Mouse (Mus musculus) liver, embryonic 14.5 days (tissue): ENCODE data around the gene Bcas1. TPM values are rescaled to one million over a fixed set of nuclear protein-coding genes. Genes with fewer than 3 reads are reported as not detected.

Source experiments
- ATAC-seq: fragments of 200-750 bp; cut with Nextera tagmentation; 2 replicates; pipeline ENCODE4 v1.8.0; 2017; ENCODE audit warnings: moderate number of reproducible peaks, mild to moderate bottlenecking, moderate library complexity; ENCODE audit not compliant: insufficient read depth
- DNase-seq, 3 experiments: peaks; one replicate each; pipeline ENCODE4 v3.0.0-alpha.2; 2012 to 2013; ENCODE audit warnings: low read depth in 3 of 3, low spot score in 3 of 3
- H3K27ac ChIP-seq: fragments of 300-500 bp; sonication (generic); 2 replicates; pipeline ENCODE4 v1.5.1; 2014; ENCODE audit warnings: moderate library complexity, mild to moderate bottlenecking, control low read depth, inconsistent platforms
- H3K27me3 ChIP-seq: fragments of 300-500 bp; sonication (generic); 2 replicates; pipeline ENCODE4 v1.6.1; 2014; ENCODE audit warnings: mild to moderate bottlenecking, low read length, moderate library complexity; ENCODE audit not compliant: control insufficient read depth, insufficient read depth
- H3K36me3 ChIP-seq: fragments of 300-500 bp; sonication (generic); replicated peaks from 2 replicates; pipeline ENCODE4 v1.6.1; 2014; ENCODE audit warnings: low read depth; ENCODE audit not compliant: control insufficient read depth, insufficient read depth
- H3K4me1 ChIP-seq, 2 experiments: fragments of 200-500 bp in 1 of 2; fragments of 300-500 bp in 1 of 2; sonication (generic) in 1 of 2; replicated peaks; 2 replicates each; pipeline ENCODE4 v1.6.1; 2012 to 2014; ENCODE audit warnings: antibody characterized with exemption in 1 of 2, inconsistent platforms in 1 of 2, low read length in 1 of 2; ENCODE audit not compliant: control insufficient read depth in 2 of 2, insufficient read depth in 2 of 2
- H3K4me2 ChIP-seq: fragments of 300-500 bp; sonication (generic); 2 replicates; pipeline ENCODE4 v1.6.1; 2014; ENCODE audit warnings: low read depth, mild to moderate bottlenecking, control low read depth, moderate library complexity
- H3K4me3 ChIP-seq, 2 experiments: fragments of 200-500 bp in 1 of 2; fragments of 300-500 bp in 1 of 2; sonication (generic) in 1 of 2; 2 replicates each; pipeline ENCODE4 v1.5.1; 2012 to 2014; ENCODE audit warnings: low read depth in 2 of 2, low read length in 2 of 2, mild to moderate bottlenecking in 2 of 2, control low read depth in 1 of 2, inconsistent platforms in 1 of 2, moderate library complexity in 1 of 2; ENCODE audit not compliant: insufficient read depth in 1 of 2
- H3K9ac ChIP-seq: fragments of 300-500 bp; sonication (generic); replicated peaks from 2 replicates; pipeline ENCODE4 v1.6.1; 2014; ENCODE audit warnings: mild to moderate bottlenecking, control low read depth, moderate library complexity
- H3K9me3 ChIP-seq: fragments of 300-500 bp; sonication (generic); 2 replicates; pipeline ENCODE4 v1.6.1; 2016; ENCODE audit warnings: low read length, mixed read lengths; ENCODE audit not compliant: control insufficient read depth
- CTCF ChIP-seq: IDR thresholded peaks from 2 replicates; pipeline ENCODE4 v1.5.1; 2016; ENCODE audit warnings: antibody characterized with exemption, low read depth, control low read depth
- EP300 ChIP-seq: IDR thresholded peaks from 2 replicates; pipeline ENCODE4 v1.6.1; 2016; ENCODE audit warnings: antibody characterized with exemption, low read depth
- WGBS: fragments of 180-500 bp; shearing (Covaris S2); extraction: QIAGEN DNeasy Blood & Tissue Kit; methylation state at CpG from one replicate; pipeline ENCODE4 v1.1.7; 2014; ENCODE audit not compliant: insufficient replicate concordance; 5-methylcytosine and 5-hydroxymethylcytosine counted together
- polyA plus RNA-seq, 2 experiments: library from polyadenylated mRNA; depleted of rRNA in 1 of 2; stranded (reverse) in 1 of 2; unstranded in 1 of 2; fragments of >200 nt; fragmentation: Nextera tagmentation in 1 of 2; extraction: Ambion mirVana in 1 of 2; gene quantifications; 2 replicates each; pipeline versions ENCODE4 v1.2.1 to v1.2.3; 2012 to 2014

Bcas1 gene
- polyA plus RNA-seq, 2 experiments = 3.9 to 5.7 TPM

DNA sequence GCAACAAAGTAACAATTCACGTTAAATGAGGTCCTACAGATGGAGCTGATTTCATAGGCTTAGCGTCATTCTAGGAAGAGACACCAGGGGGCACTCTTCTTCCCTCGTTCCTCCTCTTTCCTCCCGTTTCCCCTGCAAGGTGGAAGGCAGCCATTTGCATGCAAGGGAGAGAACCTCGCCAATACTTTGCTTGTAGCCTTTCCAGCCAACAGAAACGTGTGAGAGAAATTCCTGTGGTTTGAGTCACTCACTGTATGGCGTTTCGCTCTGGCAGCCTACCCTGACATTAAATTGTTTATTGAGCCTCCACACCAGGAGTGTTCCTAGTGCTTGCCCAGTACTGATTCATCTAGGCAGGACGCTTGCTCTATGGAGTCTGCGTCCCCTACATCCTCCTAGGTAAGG is 72.7 kb downstream of the Bcas1 start:
- ATAC-seq (no peak), DNase-seq (no peak)
- Histone ChIP-seq H3K36me3 (no peaks in the 10 kb centered on the region), H3K4me3 (no peak overlapping the region), H3K9me3 (peaks cover 6% of the 10 kb centered on the region), H3K4me1 (0 out of 4 replicates have a peak, but pooled peaks cover 0 to 2% of the 10 kb centered on the region in 2 experiments), H3K27me3 (no peaks in the 10 kb centered on the region), H3K27ac (no peak overlapping the region), H3K4me2 (no peak overlapping the region; the same call in 1 of the 2 replicates), H3K9ac (no peak overlapping the region)
- WGBS = 9% methylated on average over 10 of the region's 10 CpGs
- TF ChIP-seq CTCF = peak; percentile 73
- TF ChIP-seq EP300 = no peak

DNA sequence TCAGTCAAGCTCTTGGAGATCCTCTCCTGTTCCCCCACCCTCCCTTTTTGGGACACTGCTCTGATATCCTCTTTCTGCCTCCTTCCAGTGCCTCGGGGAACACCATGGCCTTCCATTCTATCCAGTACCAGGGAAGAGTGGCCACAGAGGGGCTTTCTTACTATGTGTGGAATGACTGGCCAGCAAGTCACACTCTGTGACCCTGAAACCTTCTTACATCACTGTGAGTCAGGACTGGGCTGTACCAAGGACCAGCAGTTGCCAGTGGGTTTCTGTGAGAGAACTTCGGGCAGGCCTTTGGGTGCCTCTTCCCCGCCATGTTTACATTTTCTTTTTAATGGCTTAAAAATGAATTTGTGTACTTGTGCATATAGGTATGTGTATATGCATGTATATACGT is 75.4 kb downstream of the Bcas1 start:
- Histone ChIP-seq H3K4me2 (no peak overlapping the region), H3K27me3 (no peaks in the 10 kb centered on the region), H3K4me3 (no peak overlapping the region), H3K4me1 (0 out of 4 replicates have a peak, but pooled peaks cover 0 to 2% of the 10 kb centered on the region in 2 experiments), H3K27ac (no peak overlapping the region), H3K9ac (no peak overlapping the region), H3K9me3 (no peaks in the 10 kb centered on the region), H3K36me3 (no peaks in the 10 kb centered on the region)
- no peak for TF ChIP-seq CTCF
- no peak for TF ChIP-seq EP300
- 73% methylated on average over 4 of the region's 4 CpGs for WGBS
- no peak for DNase-seq
- no peak for ATAC-seq

- H3K27ac ChIP-seq = no peak overlapping the region
Observed at GRCm38 (mm10) chr2:170351847-170352246, 75.8 kb downstream of the Bcas1 start.

DNA sequence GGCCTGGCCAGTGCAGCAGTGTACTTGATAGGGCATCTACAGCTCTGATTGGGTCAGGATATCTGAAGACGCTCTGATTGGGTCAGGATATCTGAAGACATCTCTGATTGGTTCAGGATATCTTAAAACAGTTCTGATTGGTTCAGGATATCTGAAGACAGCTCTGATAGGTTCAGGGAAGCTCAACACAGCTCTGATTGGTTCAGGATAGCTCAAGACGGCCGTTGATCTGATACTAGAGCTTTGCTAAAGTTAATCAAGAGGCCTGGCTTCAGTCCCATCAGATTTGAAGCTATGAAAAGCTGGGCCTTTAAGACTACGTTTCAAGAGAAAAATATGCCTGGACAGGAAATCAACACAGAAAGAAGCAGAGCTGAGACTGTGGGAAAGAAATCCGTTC is 77.9 kb downstream of the Bcas1 start:
- H3K9ac ChIP-seq = no peak overlapping the region
- no peak for DNase-seq
- H3K9me3 ChIP-seq = no peaks in the 10 kb centered on the region
- H3K4me3 ChIP-seq = no peak overlapping the region
- H3K4me2 ChIP-seq = no peak overlapping the region
- no peak for TF ChIP-seq CTCF
- no peak for TF ChIP-seq EP300
- ATAC-seq = no peak
- WGBS = 60% methylated on average over 5 of the region's 5 CpGs
- H3K4me1 ChIP-seq = peaks cover 0 to 5% of the 10 kb centered on the region in 2 experiments; a peak in 2 of 4 replicates
- no peak overlapping the region for H3K27ac ChIP-seq
- H3K36me3 ChIP-seq = no peaks in the 10 kb centered on the region
- no peaks in the 10 kb centered on the region for H3K27me3 ChIP-seq

More at GRCm38 (mm10) chr2:170351847-170352246, 75.8 kb downstream of the Bcas1 start:
- Histone ChIP-seq H3K36me3 (no peaks in the 10 kb centered on the region), H3K4me2 (no peak overlapping the region), H3K4me1 (0 out of 4 replicates have a peak, but pooled peaks cover 0 to 2% of the 10 kb centered on the region in 2 experiments), H3K9me3 (no peaks in the 10 kb centered on the region), H3K9ac (no peak overlapping the region), H3K27me3 (no peaks in the 10 kb centered on the region), H3K4me3 (no peak overlapping the region)
- 55% methylated on average over 6 of the region's 6 CpGs for WGBS
- ATAC-seq (no peak), DNase-seq (no peak)
- no peak for TF ChIP-seq EP300
- peak; percentile 13; the same call in 1 of the 2 replicates for TF ChIP-seq CTCF

GRCm38 (mm10) chr2:170349096-170349495 is 78.5 kb downstream of the Bcas1 start:
- DNase-seq = no peak
- 57% methylated on average over 19 of the region's 19 CpGs for WGBS

More at GRCm38 (mm10) chr2:170349096-170349495, 78.5 kb downstream of the Bcas1 start:
- no peak overlapping the region for H3K4me2 ChIP-seq
- no peak for ATAC-seq
- TF ChIP-seq CTCF = no peak
- no peak for TF ChIP-seq EP300
- H3K4me3 ChIP-seq = no peak overlapping the region
- H3K9ac ChIP-seq = no peak overlapping the region
- H3K27ac ChIP-seq = no peak overlapping the region
- no peaks in the 10 kb centered on the region for H3K27me3 ChIP-seq
- no peaks in the 10 kb centered on the region for H3K36me3 ChIP-seq
- no peaks in the 10 kb centered on the region for H3K9me3 ChIP-seq
- peaks cover 0 to 7% of the 10 kb centered on the region in 2 experiments; a peak in 2 of 4 replicates for H3K4me1 ChIP-seq
